Mouse (Mus musculus): ENCODE results near the gene Cct7. TPM values are rescaled to one million over a fixed set of nuclear protein-coding genes. Genes with fewer than 3 reads are reported as not detected.

Cct7 gene
- polyA plus RNA-seq, 1 experiment = 69.7 TPM

- H3K36me3 ChIP-seq (ENCODE audit: control insufficient read depth, insufficient read depth, low read length) = no peaks in the 10 kb centered on the region
- H3K27me3 ChIP-seq (ENCODE audit: control insufficient read depth, insufficient read depth, low read length) = 0 out of 2 replicates have a peak, but pooled peaks cover 4% of the 10 kb centered on the region
- H3K27ac ChIP-seq (ENCODE audit: insufficient read depth, low read depth, low read length) = no peak overlapping the region
- TF ChIP-seq CTCF (IDR thresholded peaks at IDR 0.05; ENCODE audit: extremely low read depth, insufficient read length, insufficient replicate concordance, low read depth, low read length) (no peak), POLR2A (IDR thresholded peaks at IDR 0.05; ENCODE audit: low read depth, low read length) (no peak)
- H3K4me3 ChIP-seq (ENCODE audit: low read depth, low read length) = no peak overlapping the region
- 46% methylated on average over 3 of the region's 3 CpGs for WGBS
- H3K4me1 ChIP-seq (ENCODE audit: control insufficient read depth, insufficient read depth, insufficient read length, low read length) = no peaks in the 10 kb centered on the region
Observed at GRCm38 (mm10) chr6:85489717-85490116, 38.4 kb downstream of the Cct7 start.

- 83% methylated on average over 4 of the region's 4 CpGs for WGBS
- H3K4me3 ChIP-seq (ENCODE audit: low read depth, low read length) = no peak overlapping the region
- no peak for TF ChIP-seq CTCF (IDR thresholded peaks at IDR 0.05; ENCODE audit: extremely low read depth, insufficient read length, insufficient replicate concordance, low read depth, low read length)
- TF ChIP-seq POLR2A (IDR thresholded peaks at IDR 0.05; ENCODE audit: low read depth, low read length) = no peak
- no peaks in the 10 kb centered on the region for H3K4me1 ChIP-seq (ENCODE audit: control insufficient read depth, insufficient read depth, insufficient read length, low read length)
- H3K36me3 ChIP-seq (ENCODE audit: control insufficient read depth, insufficient read depth, low read length) = no peaks in the 10 kb centered on the region
- H3K27ac ChIP-seq (ENCODE audit: insufficient read depth, low read depth, low read length) = no peak overlapping the region
- no peaks in the 10 kb centered on the region for H3K27me3 ChIP-seq (ENCODE audit: control insufficient read depth, insufficient read depth, low read length)
Observed at GRCm38 (mm10) chr6:85490252-85490651, 38.9 kb downstream of the Cct7 start.

- H3K27me3 ChIP-seq (ENCODE audit: control insufficient read depth, insufficient read depth, low read length) = no peaks in the 10 kb centered on the region
- no peaks in the 10 kb centered on the region for H3K36me3 ChIP-seq (ENCODE audit: control insufficient read depth, insufficient read depth, low read length)
- TF ChIP-seq POLR2A (IDR thresholded peaks at IDR 0.05; ENCODE audit: low read depth, low read length) (no peak), CTCF (IDR thresholded peaks at IDR 0.05; ENCODE audit: extremely low read depth, insufficient read length, insufficient replicate concordance, low read depth, low read length) (no peak)
- no peak overlapping the region for H3K4me3 ChIP-seq (ENCODE audit: low read depth, low read length)
- H3K4me1 ChIP-seq (ENCODE audit: control insufficient read depth, insufficient read depth, insufficient read length, low read length) = no peaks in the 10 kb centered on the region
- no peak overlapping the region for H3K27ac ChIP-seq (ENCODE audit: insufficient read depth, low read depth, low read length)
- WGBS = 91% methylated on average over 3 of the region's 3 CpGs
Observed at GRCm38 (mm10) chr6:85491606-85492005, 40.3 kb downstream of the Cct7 start.

- Histone ChIP-seq H3K4me3 (ENCODE audit: low read depth, low read length) (no peak overlapping the region), H3K36me3 (ENCODE audit: control insufficient read depth, insufficient read depth, low read length) (no peaks in the 10 kb centered on the region), H3K27ac (ENCODE audit: insufficient read depth, low read depth, low read length) (no peak overlapping the region), H3K4me1 (ENCODE audit: control insufficient read depth, insufficient read depth, insufficient read length, low read length) (no peaks in the 10 kb centered on the region), H3K27me3 (ENCODE audit: control insufficient read depth, insufficient read depth, low read length) (no peaks in the 10 kb centered on the region)
- TF ChIP-seq CTCF (IDR thresholded peaks at IDR 0.05; ENCODE audit: extremely low read depth, insufficient read length, insufficient replicate concordance, low read depth, low read length) = no peak
- TF ChIP-seq POLR2A (IDR thresholded peaks at IDR 0.05; ENCODE audit: low read depth, low read length) = no peak
Observed at GRCm38 (mm10) chr6:85496976-85497375, 45.7 kb downstream of the Cct7 start.

GRCm38 (mm10) chr6:85498147-85498546, 46.8 kb downstream of the Cct7 start:
- peaks cover 7% of the 10 kb centered on the region for H3K27me3 ChIP-seq (ENCODE audit: control insufficient read depth, insufficient read depth, low read length)
- 52% methylated on average over 9 of the region's 9 CpGs for WGBS
- H3K4me3 ChIP-seq (ENCODE audit: low read depth, low read length) = no peak overlapping the region
- no peaks in the 10 kb centered on the region; the same call in 1 of the 2 replicates for H3K4me1 ChIP-seq (ENCODE audit: control insufficient read depth, insufficient read depth, insufficient read length, low read length)
- TF ChIP-seq CTCF (IDR thresholded peaks at IDR 0.05; ENCODE audit: extremely low read depth, insufficient read length, insufficient replicate concordance, low read depth, low read length) (no peak), POLR2A (IDR thresholded peaks at IDR 0.05; ENCODE audit: low read depth, low read length) (no peak)
- H3K27ac ChIP-seq (ENCODE audit: insufficient read depth, low read depth, low read length) = no peak overlapping the region
- no peaks in the 10 kb centered on the region for H3K36me3 ChIP-seq (ENCODE audit: control insufficient read depth, insufficient read depth, low read length)

- WGBS = 56% methylated on average over 1 of the region's 1 CpGs
- H3K4me3 ChIP-seq (ENCODE audit: low read depth, low read length) = no peak overlapping the region
Observed at GRCm38 (mm10) chr6:85500416-85500815, 49.1 kb downstream of the Cct7 start.

GRCm38 (mm10) chr6:85501571-85502102, 50.3 kb downstream of the Cct7 start:
- 18% methylated on average over 6 of the region's 6 CpGs for WGBS
- peaks cover 7% of the 10 kb centered on the region for H3K27me3 ChIP-seq (ENCODE audit: control insufficient read depth, insufficient read depth, low read length)
- TF ChIP-seq POLR2A (IDR thresholded peaks at IDR 0.05; ENCODE audit: low read depth, low read length) (no peak), CTCF (IDR thresholded peaks at IDR 0.05; ENCODE audit: extremely low read depth, insufficient read length, insufficient replicate concordance, low read depth, low read length) (no peak)
- H3K4me3 ChIP-seq (ENCODE audit: low read depth, low read length) = no peak overlapping the region
- no peaks in the 10 kb centered on the region; the same call in 1 of the 2 replicates for H3K4me1 ChIP-seq (ENCODE audit: control insufficient read depth, insufficient read depth, insufficient read length, low read length)
- no peak overlapping the region for H3K27ac ChIP-seq (ENCODE audit: insufficient read depth, low read depth, low read length)
- H3K36me3 ChIP-seq (ENCODE audit: control insufficient read depth, insufficient read depth, low read length) = no peaks in the 10 kb centered on the region

More at GRCm38 (mm10) chr6:85500416-85500815, 49.1 kb downstream of the Cct7 start:
- no peak overlapping the region for H3K27ac ChIP-seq (ENCODE audit: insufficient read depth, low read depth, low read length)
- TF ChIP-seq POLR2A (IDR thresholded peaks at IDR 0.05; ENCODE audit: low read depth, low read length) (no peak), CTCF (IDR thresholded peaks at IDR 0.05; ENCODE audit: extremely low read depth, insufficient read length, insufficient replicate concordance, low read depth, low read length) (no peak)
- no peaks in the 10 kb centered on the region; the same call in 1 of the 2 replicates for H3K4me1 ChIP-seq (ENCODE audit: control insufficient read depth, insufficient read depth, insufficient read length, low read length)
- H3K27me3 ChIP-seq (ENCODE audit: control insufficient read depth, insufficient read depth, low read length) = peaks cover 7% of the 10 kb centered on the region
- H3K36me3 ChIP-seq (ENCODE audit: control insufficient read depth, insufficient read depth, low read length) = no peaks in the 10 kb centered on the region

Data from small intestine, adult 2 months (tissue).